Mouse (Mus musculus) kidney, embryonic 15.5 days (tissue): Measurements from ENCODE around the gene Psg19. TPM values are rescaled to one million over a fixed set of nuclear protein-coding genes. Genes with fewer than 3 reads are reported as not detected.
"Not testable (repeated sequence)": the region's sequence is repeated elsewhere in the genome, so short reads cannot be mapped to it uniquely, and the experiment has no call there.

Source experiments
- ATAC-seq: fragments of 200-750 bp; cut with Nextera tagmentation; replicated peaks from 2 replicates; pipeline ENCODE4 v1.8.0; 2017; ENCODE audit warnings: moderate TSS enrichment; ENCODE audit not compliant: low FRiP score
- H3K27ac ChIP-seq: fragments of 300-500 bp; sonication (generic); 2 replicates; pipeline ENCODE4 v1.5.1; 2015; ENCODE audit warnings: mild to moderate bottlenecking, inconsistent platforms
- H3K27me3 ChIP-seq: fragments of 300-500 bp; sonication (generic); 2 replicates; pipeline ENCODE4 v1.6.1; 2015; ENCODE audit warnings: inconsistent platforms
- H3K36me3 ChIP-seq: fragments of 300-500 bp; sonication (generic); 2 replicates; pipeline ENCODE4 v1.6.1; 2015; ENCODE audit warnings: inconsistent platforms
- H3K4me1 ChIP-seq: fragments of 300-500 bp; sonication (generic); 2 replicates; pipeline ENCODE4 v1.6.1; 2015; ENCODE audit warnings: inconsistent platforms
- H3K4me2 ChIP-seq: fragments of 300-500 bp; sonication (generic); 2 replicates; pipeline ENCODE4 v1.6.1; 2015; ENCODE audit warnings: moderate library complexity, mild to moderate bottlenecking, inconsistent platforms
- H3K4me3 ChIP-seq: fragments of 300-500 bp; sonication (generic); replicated peaks from 2 replicates; pipeline ENCODE4 v1.5.1; 2015; ENCODE audit warnings: mild to moderate bottlenecking, inconsistent platforms
- H3K9ac ChIP-seq: fragments of 300-500 bp; sonication (generic); 2 replicates; pipeline ENCODE4 v1.6.1; 2015; ENCODE audit warnings: mild to moderate bottlenecking, inconsistent platforms
- H3K9me3 ChIP-seq: fragments of 300-500 bp; sonication (generic); replicated peaks from 2 replicates; pipeline ENCODE4 v1.6.1; 2016; ENCODE audit warnings: inconsistent platforms
- WGBS: fragments of 180-500 bp; shearing (Covaris S2); methylation state at CpG from one replicate; pipeline ENCODE4 v1.1.7; 2015; ENCODE audit warnings: mixed read lengths; 5-methylcytosine and 5-hydroxymethylcytosine counted together
- polyA plus RNA-seq: library from polyadenylated mRNA; unstranded; fragments of >200 nt; fragmentation: Nextera tagmentation; extraction: Ambion mirVana; gene quantifications from 2 replicates; pipeline ENCODE4 v1.2.1, GENCODE M21; 2015

Psg19 gene
- polyA plus RNA-seq, 1 experiment from 2014 or later, result not detected

- ATAC-seq, result no peak
- no peak overlapping the region for H3K27ac ChIP-seq
- no peaks in the 10 kb centered on the region for H3K27me3 ChIP-seq
Measured at GRCm38 (mm10) chr7:18799129-18799528, 809 bp upstream of the Psg19 start.

GRCm38 (mm10) chr7:18790671-18791070 is 7.6 kb downstream of the Psg19 start:
- not testable (repeated sequence) for H3K9ac ChIP-seq, H3K36me3 ChIP-seq, H3K9me3 ChIP-seq, H3K4me2 ChIP-seq, H3K27me3 ChIP-seq, H3K4me3 ChIP-seq, H3K27ac ChIP-seq, H3K4me1 ChIP-seq, ATAC-seq

More at GRCm38 (mm10) chr7:18799129-18799528, 809 bp upstream of the Psg19 start:
- H3K9me3 ChIP-seq, result no peaks in the 10 kb centered on the region
- H3K4me3 ChIP-seq, result no peak overlapping the region
- no peak overlapping the region for H3K9ac ChIP-seq
- 46% methylated on average over 3 of the region's 3 CpGs for WGBS
- H3K4me1 ChIP-seq, result no peaks in the 10 kb centered on the region
- H3K4me2 ChIP-seq, result no peak overlapping the region
- no peaks in the 10 kb centered on the region for H3K36me3 ChIP-seq

- not testable (repeated sequence) for H3K4me2 ChIP-seq, H3K27me3 ChIP-seq, ATAC-seq, H3K9me3 ChIP-seq, H3K4me3 ChIP-seq, H3K36me3 ChIP-seq, H3K4me1 ChIP-seq, H3K27ac ChIP-seq, H3K9ac ChIP-seq
- 43% methylated on average over 2 of the region's 2 CpGs for WGBS
Measured at GRCm38 (mm10) chr7:18781301-18781700, 17.0 kb downstream of the Psg19 start.

- Histone ChIP-seq H3K27ac (no peak overlapping the region), H3K4me1 (no peaks in the 10 kb centered on the region), H3K27me3 (no peaks in the 10 kb centered on the region), H3K4me3 (no peak overlapping the region), H3K36me3 (no peaks in the 10 kb centered on the region), H3K9me3 (no peaks in the 10 kb centered on the region), H3K4me2 (no peak overlapping the region), H3K9ac (no peak overlapping the region)
- ATAC-seq, result no peak
Measured at GRCm38 (mm10) chr7:18779337-18779781, 19.0 kb downstream of the Psg19 start.

- ATAC-seq, H3K9me3 ChIP-seq, H3K9ac ChIP-seq, H3K4me1 ChIP-seq, H3K4me2 ChIP-seq, H3K27me3 ChIP-seq, H3K27ac ChIP-seq, H3K36me3 ChIP-seq, H3K4me3 ChIP-seq: not testable (repeated sequence)
- 11% methylated on average over 1 of the region's 2 CpGs for WGBS
Measured at GRCm38 (mm10) chr7:18762885-18763284, 35.4 kb downstream of the Psg19 start.

GRCm38 (mm10) chr7:18760152-18760551 is 38.2 kb downstream of the Psg19 start:
- not testable (repeated sequence) for H3K9ac ChIP-seq, H3K4me2 ChIP-seq, H3K36me3 ChIP-seq, H3K4me3 ChIP-seq, ATAC-seq, H3K27me3 ChIP-seq, H3K4me1 ChIP-seq, H3K27ac ChIP-seq, H3K9me3 ChIP-seq
- 90% methylated on average over 7 of the region's 7 CpGs for WGBS

GRCm38 (mm10) chr7:18749896-18750477 is 48.3 kb downstream of the Psg19 start:
- peak; percentile 74; the same call in 1 of the 2 replicates for ATAC-seq
- H3K36me3 ChIP-seq, H3K9ac ChIP-seq, H3K4me3 ChIP-seq, H3K27ac ChIP-seq, H3K4me2 ChIP-seq, H3K4me1 ChIP-seq, H3K9me3 ChIP-seq: not testable (repeated sequence)
- H3K27me3 ChIP-seq, result peaks cover 29% of the 10 kb centered on the region
- 41% methylated on average over 11 of the region's 13 CpGs for WGBS

- Histone ChIP-seq H3K9me3 (no peaks in the 10 kb centered on the region), H3K4me1 (no peaks in the 10 kb centered on the region), H3K27ac (no peak overlapping the region), H3K27me3 (peaks cover 29% of the 10 kb centered on the region), H3K4me3 (no peak overlapping the region), H3K36me3 (no peaks in the 10 kb centered on the region), H3K4me2 (no peak overlapping the region), H3K9ac (no peak overlapping the region)
- ATAC-seq, result peak; percentile 18; the same call in 1 of the 2 replicates
- WGBS, result 15% methylated on average over 6 of the region's 6 CpGs
Measured at GRCm38 (mm10) chr7:18748994-18749895, 49.1 kb downstream of the Psg19 start.

GRCm38 (mm10) chr7:18747420-18747819 is 50.9 kb downstream of the Psg19 start:
- not testable (repeated sequence) for H3K9me3 ChIP-seq, H3K4me1 ChIP-seq, ATAC-seq, H3K27ac ChIP-seq, H3K4me2 ChIP-seq, H3K9ac ChIP-seq, H3K4me3 ChIP-seq, H3K36me3 ChIP-seq
- 50% methylated on average over 2 of the region's 2 CpGs for WGBS
- peaks cover 29% of the 10 kb centered on the region for H3K27me3 ChIP-seq

- ATAC-seq, result no peak
- no peaks in the 10 kb centered on the region for H3K36me3 ChIP-seq
- peaks cover 29% of the 10 kb centered on the region for H3K27me3 ChIP-seq
- H3K4me3 ChIP-seq, result peak overlapping the region; percentile 8; the same call in 1 of the 2 replicates
- WGBS, result 9% methylated on average over 20 of the region's 20 CpGs
- no peak overlapping the region for H3K9ac ChIP-seq
- H3K9me3 ChIP-seq, result no peaks in the 10 kb centered on the region
- no peak overlapping the region for H3K27ac ChIP-seq
- no peaks in the 10 kb centered on the region for H3K4me1 ChIP-seq
- peak overlapping the region; percentile 48 for H3K4me2 ChIP-seq
Measured at GRCm38 (mm10) chr7:18746189-18746860, 52.0 kb downstream of the Psg19 start.
